Mouse (Mus musculus): ENCODE measurements around the gene Slc5a4b. TPM values are rescaled to one million over a fixed set of nuclear protein-coding genes. Genes with fewer than 3 reads are reported as not detected.

The Slc5a4b gene
- polyA plus RNA-seq, 1 experiment from 2014 or later, result not detected

GRCm38 (mm10) chr10:76009812-76010211, 100.9 kb downstream of the Slc5a4b start:
- H3K4me3 ChIP-seq (ENCODE audit: low read depth, low read length), result no peak overlapping the region
- H3K27me3 ChIP-seq (ENCODE audit: control insufficient read depth, insufficient read depth, low read length), result no peaks in the 10 kb centered on the region
- DNase-seq (ENCODE audit: low spot score) (no peak), ATAC-seq (replicated peaks; ENCODE audit: insufficient number of reproducible peaks, low FRiP score, low TSS enrichment, low read depth) (no peak)
- no peaks in the 10 kb centered on the region for H3K4me1 ChIP-seq (ENCODE audit: control insufficient read depth, insufficient read depth, low read length)
- WGBS, result 86% methylated on average over 3 of the region's 3 CpGs
- no peak overlapping the region for H3K4me2 ChIP-seq (ENCODE audit: low read depth, low read length)
- no peaks in the 10 kb centered on the region for H3K36me3 ChIP-seq (replicated peaks; ENCODE audit: control insufficient read depth, insufficient read depth, low read depth, low read length)
- no peak overlapping the region for H3K27ac ChIP-seq (replicated peaks; ENCODE audit: low read depth, low read length)
- H3K9ac ChIP-seq (replicated peaks; ENCODE audit: low read length), result no peak overlapping the region
- no peaks in the 10 kb centered on the region for H3K9me3 ChIP-seq (replicated peaks; ENCODE audit: control insufficient read depth, low read length)

Small RNAs within 50 kb of the gene (microRNA-seq; reads per million reads assigned to microRNA genes)
- gene Mir6409 (ENCODE audit: borderline number of aligned reads), result not detected

Other genes starting within 250 kb of the Slc5a4b start
- 2.3 and 3.7 TPM in 2 replicates for gene Derl3, start 217.5 kb downstream of the Slc5a4b start, polyA plus RNA-seq (2014; fragmentation: Nextera tagmentation; extraction: Ambion mirVana)
- 236 and 250 TPM in 2 replicates for gene Smarcb1, start 189.3 kb downstream of the Slc5a4b start, polyA plus RNA-seq (2014; fragmentation: Nextera tagmentation; extraction: Ambion mirVana)
- gene Chchd10, start 177.8 kb downstream of the Slc5a4b start, polyA plus RNA-seq (2014; fragmentation: Nextera tagmentation; extraction: Ambion mirVana), result 8.7 and 8.8 TPM in 2 replicates
- gene Mmp11, start 174.5 kb downstream of the Slc5a4b start, polyA plus RNA-seq (2014; fragmentation: Nextera tagmentation; extraction: Ambion mirVana), result 56.1 and 71.9 TPM in 2 replicates
- 0.29 and 0.62 TPM in 2 replicates for gene Gm867, start 170.3 kb downstream of the Slc5a4b start, polyA plus RNA-seq (2014; fragmentation: Nextera tagmentation; extraction: Ambion mirVana)
- gene Vpreb3, start 167.9 kb downstream of the Slc5a4b start, polyA plus RNA-seq (2014; fragmentation: Nextera tagmentation; extraction: Ambion mirVana), result 1.1 TPM in 1 of 2 replicates, not detected in the other
- not detected in 2 replicates for gene Gm5134, start 156.4 kb downstream of the Slc5a4b start, polyA plus RNA-seq (2014; fragmentation: Nextera tagmentation; extraction: Ambion mirVana)
- 37.2 and 37.9 TPM in 2 replicates for gene Zfp280b, start 78.3 kb downstream of the Slc5a4b start, polyA plus RNA-seq (2014; fragmentation: Nextera tagmentation; extraction: Ambion mirVana)
- gene Slc5a4a, start 36.5 kb upstream of the Slc5a4b start, polyA plus RNA-seq (2014; fragmentation: Nextera tagmentation; extraction: Ambion mirVana), result not detected in 2 replicates
- gene Prmt2, start 126.9 kb upstream of the Slc5a4b start, polyA plus RNA-seq (2014; fragmentation: Nextera tagmentation; extraction: Ambion mirVana), result 65.3 and 77.9 TPM in 2 replicates
- gene S100b, start 142.9 kb upstream of the Slc5a4b start, polyA plus RNA-seq (2014; fragmentation: Nextera tagmentation; extraction: Ambion mirVana), result 0.14 and 0.32 TPM in 2 replicates
- gene Dip2a, start 234.3 kb upstream of the Slc5a4b start, polyA plus RNA-seq (2014; fragmentation: Nextera tagmentation; extraction: Ambion mirVana), result 3.9 and 4.3 TPM in 2 replicates

All from embryonic facial prominence, embryonic 11.5 days (tissue).